In the genomic region with DNA sequence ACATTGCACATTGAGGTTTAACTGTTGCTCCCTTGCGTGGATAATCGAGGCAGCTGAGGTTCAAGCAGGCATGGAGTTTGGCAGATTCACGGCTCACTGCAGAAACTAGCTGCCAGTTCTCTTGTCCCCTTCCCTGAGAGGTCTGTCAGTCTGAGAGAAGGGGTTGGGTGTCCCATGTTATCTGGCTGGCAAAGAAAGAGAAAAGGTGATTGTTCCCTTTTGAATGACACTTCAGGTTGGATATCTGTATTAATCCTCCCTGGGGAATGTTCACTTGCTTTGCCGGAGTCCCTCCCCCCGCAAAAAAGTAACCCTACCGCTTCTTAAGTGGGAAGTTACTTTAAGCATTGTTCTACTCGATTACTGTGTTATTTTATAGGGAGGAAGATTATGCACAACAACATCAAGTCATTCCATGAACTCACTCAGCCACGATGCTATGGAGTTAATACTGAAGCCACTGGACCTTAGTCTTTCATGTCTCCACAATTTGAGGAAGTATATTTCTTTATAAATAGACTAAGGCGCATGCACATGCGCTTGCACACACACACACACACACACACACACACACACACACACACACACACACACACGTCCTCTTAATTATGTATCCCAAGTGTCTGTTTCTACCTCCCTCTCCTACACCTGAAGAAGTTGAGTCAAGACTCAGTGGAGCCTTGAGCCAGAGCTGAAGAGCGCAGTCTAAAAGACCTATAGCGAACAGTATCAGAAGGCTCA, we compare ENCODE assay signal across 8 mouse cellular contexts. TPM values are rescaled to one million over a fixed set of nuclear protein-coding genes. Genes with fewer than 3 reads are reported as not detected.
DNase-seq lines count a peak whose midpoint lies in the region; ATAC-seq lines count a peak whose summit lies in the region.

A gene (minus strand): TSS at position 151 of the 741 bp plus-strand sequence.

- DNase-seq in heart, adult 18-20 months = no peak
- DNase-seq in MEL-GATA-1-ER (ENCODE audit: extremely low read depth, low read depth) (peak; percentile 41), adipocyte (ENCODE audit: low spot score) (no peak)
- DNase-seq in hindbrain, embryonic 10.5 days (ENCODE audit: low spot score) = no peak
- DNase-seq in midbrain, embryonic 10.5 days (ENCODE audit: low spot score) = no peak
- no peak for DNase-seq in thymus, postnatal 4 days
- no peak for DNase-seq in yolk sac, embryonic 10.5 days (ENCODE audit: low spot score)

- H3K36me3 ChIP-seq in heart, embryonic 13.5 days = no peaks in the 10 kb centered on the region
- no peaks in the 10 kb centered on the region for H3K36me3 ChIP-seq in hindbrain, embryonic 10.5 days
- no peaks in the 10 kb centered on the region for H3K36me3 ChIP-seq in midbrain, embryonic 10.5 days

- H3K27me3 ChIP-seq in heart, embryonic 13.5 days (replicated peaks) = peaks cover 26% of the 10 kb centered on the region
- peaks cover 38% of the 10 kb centered on the region for H3K27me3 ChIP-seq in hindbrain, embryonic 10.5 days (ENCODE audit: insufficient read depth, poor library complexity, severe bottlenecking)
- peaks cover 41% of the 10 kb centered on the region for H3K27me3 ChIP-seq in midbrain, embryonic 10.5 days (ENCODE audit: low read depth, poor library complexity, severe bottlenecking)

- no peak for ATAC-seq in heart, embryonic 13.5 days (ENCODE audit: extremely low read depth, insufficient number of reproducible peaks, low FRiP score, low TSS enrichment)

- peak within 1 kb of the TSS; percentile 38 for H3K27ac ChIP-seq in heart, embryonic 13.5 days (replicated peaks)
- H3K27ac ChIP-seq in hindbrain, embryonic 10.5 days = peak within 1 kb of the TSS; percentile 71
- no peak within 1 kb of the TSS; the same call in 1 of the 2 replicates for H3K27ac ChIP-seq in midbrain, embryonic 10.5 days (replicated peaks)

- H3K4me3 ChIP-seq in heart, embryonic 13.5 days = peak within 1 kb of the TSS; percentile 57
- peak within 1 kb of the TSS; percentile 57 for H3K4me3 ChIP-seq in hindbrain, embryonic 10.5 days
- H3K4me3 ChIP-seq in midbrain, embryonic 10.5 days = peak within 1 kb of the TSS; percentile 61

- peak within 1 kb of the TSS; percentile 76 for H3K9ac ChIP-seq in heart, embryonic 13.5 days

- H3K4me1 ChIP-seq in heart, embryonic 13.5 days = peaks cover 14% of the 10 kb centered on the region
- H3K4me1 ChIP-seq in hindbrain, embryonic 10.5 days (replicated peaks) = peaks cover 11% of the 10 kb centered on the region
- peaks cover 14% of the 10 kb centered on the region for H3K4me1 ChIP-seq in midbrain, embryonic 10.5 days

- H3K9me3 ChIP-seq in heart, embryonic 13.5 days = no peaks in the 10 kb centered on the region
- H3K9me3 ChIP-seq in hindbrain, embryonic 10.5 days = no peaks in the 10 kb centered on the region
- no peaks in the 10 kb centered on the region for H3K9me3 ChIP-seq in midbrain, embryonic 10.5 days (replicated peaks)

- 52% methylated on average over 13 of the region's 13 CpGs for whole genome bisulfite sequencing in heart, embryonic 13.5 days
- WGBS in hindbrain, embryonic 10.5 days = 52% methylated on average over 13 of the region's 13 CpGs
- 57% methylated on average over 13 of the region's 13 CpGs for WGBS in midbrain, embryonic 10.5 days

- peak within 1 kb of the TSS; percentile 77 for H3K4me2 ChIP-seq in heart, embryonic 13.5 days

RNA-seq across cellular contexts. Expression of the gene that starts here (rescaled TPM):
- polyA plus RNA-seq in heart, embryonic 13.5 days (2015; fragmentation: Nextera tagmentation; extraction: Ambion mirVana) = 16.1 and 20.1 TPM in 2 replicates
- total RNA-seq in heart, adult 18-20 months (2021) = 1 to 10 TPM; 2.3 to 5.1 TPM
- polyA plus RNA-seq in hindbrain, embryonic 10.5 days (2016; fragmentation: Nextera tagmentation; extraction: Ambion mirVana) = 0.35 and 0.50 TPM in 2 replicates
- 0.25 and 0.78 TPM in 2 replicates for polyA plus RNA-seq in midbrain, embryonic 10.5 days (2016; fragmentation: Nextera tagmentation; extraction: Ambion mirVana)
